Mouse (Mus musculus) hematopoietic multipotent progenitor cell, adult 10-12 weeks (in vitro differentiated cells): Measurements from ENCODE around the gene Gm5475. TPM values are rescaled to one million over a fixed set of nuclear protein-coding genes. Genes with fewer than 3 reads are reported as not detected.

Source experiments
- polyA plus RNA-seq: library from polyadenylated mRNA; stranded (reverse); fragments of >175 nt; gene quantifications from 2 replicates; pipeline ENCODE4 v1.2.3, GENCODE M21; 2012; ENCODE audit warnings: low replicate concordance

Gene Gm5475
- 0.05 TPM in 1 of 2 replicates, not detected in the other for polyA plus RNA-seq

DNA sequence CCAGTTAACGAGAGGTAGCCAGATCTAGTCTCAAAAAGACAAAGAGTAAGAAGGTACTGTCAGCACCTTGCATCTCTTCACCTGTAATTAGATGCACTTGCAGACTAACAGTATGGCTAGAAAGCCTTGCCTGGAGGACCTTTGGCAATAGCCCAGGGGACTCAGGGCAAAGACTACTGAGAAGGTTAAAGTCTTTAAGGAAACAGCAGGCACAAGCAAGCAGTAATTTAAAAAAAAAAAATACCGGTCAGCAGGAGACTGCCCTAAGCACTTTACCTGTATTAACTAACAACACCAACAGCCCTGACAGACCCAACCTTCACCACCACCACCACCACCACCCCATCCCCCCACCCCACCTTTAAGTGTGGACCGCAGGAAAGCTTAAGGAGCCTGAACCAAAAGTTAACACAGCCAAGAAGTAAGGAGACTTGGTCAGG lies at the start of gene Gm5475:
TSS of gene Gm5475 (plus strand) at position 390 of the 440 bp plus-strand sequence.

GRCm38 (mm10) chr15:100424396-100425122 lies 2.6 kb downstream of the Gm5475 start, which contains the start of gene Slc11a2:
TSS of gene Slc11a2 (minus strand) at chr15:100425072.

DNA sequence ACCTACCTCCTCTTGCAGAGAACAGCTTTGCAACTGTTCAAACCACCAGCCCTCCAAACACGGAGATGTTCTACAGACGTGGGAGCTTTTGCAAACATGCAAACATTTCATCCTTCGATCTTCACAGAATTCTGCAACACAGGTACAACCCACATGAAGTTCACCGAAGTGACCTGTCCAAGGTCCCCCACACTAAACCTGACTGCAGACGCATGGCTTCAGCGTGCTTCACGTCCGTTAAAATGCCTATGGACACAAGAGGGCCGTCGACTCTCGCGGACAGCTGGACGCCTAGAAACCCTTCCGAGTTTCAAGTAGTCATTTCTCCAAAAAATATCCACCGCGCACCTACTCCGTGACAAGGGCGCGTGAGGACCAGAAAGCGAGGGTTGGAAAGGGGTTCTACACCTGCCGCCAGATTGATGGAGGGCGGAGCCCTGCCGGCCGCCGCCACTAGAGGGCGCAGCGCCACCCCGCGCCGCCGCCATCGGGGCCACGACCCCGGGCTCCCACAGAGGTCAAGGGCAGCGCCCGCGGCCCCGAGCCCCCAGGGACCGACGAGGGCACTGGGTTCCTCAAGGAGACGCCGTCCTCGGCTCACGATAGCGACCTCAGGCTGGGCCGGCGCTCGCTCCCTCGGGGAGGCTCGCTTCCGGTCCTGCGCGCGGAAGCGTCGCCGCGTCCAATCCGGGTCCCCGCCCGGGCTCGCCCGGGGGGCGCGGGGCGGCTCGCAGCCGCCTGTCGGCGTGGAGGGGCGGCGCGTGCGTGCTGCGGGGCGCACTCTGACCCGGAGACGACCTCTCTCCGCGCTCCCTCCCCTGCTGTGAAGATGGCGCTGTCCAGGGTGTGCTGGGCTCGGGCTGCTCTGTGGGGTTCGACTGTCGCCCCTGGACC lies 46.6 kb downstream of the Gm5475 start, which contains the start of gene Letmd1:
TSS of gene Letmd1 (plus strand) at position 729 of the 894 bp plus-strand sequence.

Other genes with a start within 250 kb of the Gm5475 start
- gene Atf1, start 194.3 kb upstream of the Gm5475 start, polyA plus RNA-seq = 32.7 and 55.2 TPM in 2 replicates
- gene Tmprss12, start 141.3 kb upstream of the Gm5475 start, polyA plus RNA-seq = not detected in 2 replicates
- 31.8 and 54.7 TPM in 2 replicates for gene Mettl7a1, start 118.0 kb upstream of the Gm5475 start, polyA plus RNA-seq
- gene Mettl7a3, start 87.2 kb upstream of the Gm5475 start, polyA plus RNA-seq = not detected in 2 replicates
- not detected in 2 replicates for gene Methig1, start 69.0 kb upstream of the Gm5475 start, polyA plus RNA-seq
- gene Mettl7a2, start 68.9 kb upstream of the Gm5475 start, polyA plus RNA-seq = not detected in 2 replicates
- gene Higd1c, start 57.6 kb upstream of the Gm5475 start, polyA plus RNA-seq = not detected in 2 replicates
- gene Slc11a2, start 2.9 kb downstream of the Gm5475 start, polyA plus RNA-seq = 2.2 and 3.5 TPM in 2 replicates
- gene Letmd1, start 46.9 kb downstream of the Gm5475 start, polyA plus RNA-seq = 13.1 and 38.6 TPM in 2 replicates
- 1.7 and 2.5 TPM in 2 replicates for gene Csrnp2, start 73.3 kb downstream of the Gm5475 start, polyA plus RNA-seq
- gene Tfcp2, start 129.9 kb downstream of the Gm5475 start, polyA plus RNA-seq = 3.1 and 3.6 TPM in 2 replicates
- 86.9 and 151 TPM in 2 replicates for gene Pou6f1, start 177.8 kb downstream of the Gm5475 start, polyA plus RNA-seq
- 74.0 and 97.2 TPM in 2 replicates for gene Dazap2, start 193.2 kb downstream of the Gm5475 start, polyA plus RNA-seq
- 75.2 and 110 TPM in 2 replicates for gene Smagp, start 214.8 kb downstream of the Gm5475 start, polyA plus RNA-seq
- 262 and 665 TPM in 2 replicates for gene Bin2, start 247.4 kb downstream of the Gm5475 start, polyA plus RNA-seq